Mouse (Mus musculus) forebrain, embryonic 10.5 days (tissue): ENCODE data around the gene Rap1gap. TPM values are rescaled to one million over a fixed set of nuclear protein-coding genes. Genes with fewer than 3 reads are reported as not detected.

Source experiments
- DNase-seq: peaks from one replicate; pipeline ENCODE4 v3.0.0-alpha.2; 2017; ENCODE audit warnings: low spot score; ENCODE audit errors: extremely low spot score
- H3K27ac ChIP-seq: fragments of 300-500 bp; sonication (generic); 2 replicates; pipeline ENCODE4 v1.5.1; 2016; ENCODE audit warnings: mild to moderate bottlenecking
- H3K27me3 ChIP-seq: fragments of 300-500 bp; sonication (generic); 2 replicates; pipeline ENCODE4 v1.6.1; 2016; ENCODE audit warnings: mild to moderate bottlenecking; ENCODE audit not compliant: poor library complexity, severe bottlenecking
- H3K36me3 ChIP-seq: fragments of 300-500 bp; sonication (generic); replicated peaks from 2 replicates; pipeline ENCODE4 v1.6.1; 2016; ENCODE audit warnings: mild to moderate bottlenecking, moderate library complexity
- H3K4me1 ChIP-seq: fragments of 300-500 bp; sonication (generic); 2 replicates; pipeline ENCODE4 v1.6.1; 2016
- H3K4me3 ChIP-seq: fragments of 300-500 bp; sonication (generic); 2 replicates; pipeline ENCODE4 v1.5.1; 2016; ENCODE audit warnings: mild to moderate bottlenecking, moderate library complexity
- H3K9me3 ChIP-seq: fragments of 300-500 bp; sonication (generic); 2 replicates; pipeline ENCODE4 v1.6.1; 2016; ENCODE audit warnings: mild to moderate bottlenecking, moderate library complexity
- WGBS: fragments of 180-500 bp; shearing (Covaris S2); methylation state at CpG from one replicate; pipeline ENCODE4 v1.1.7; 2016; 5-methylcytosine and 5-hydroxymethylcytosine counted together
- polyA plus RNA-seq: library from polyadenylated mRNA; unstranded; fragments of >200 nt; fragmentation: Nextera tagmentation; extraction: Ambion mirVana; gene quantifications from 2 replicates; pipeline ENCODE4 v1.2.1, GENCODE M21; 2016

Gene Rap1gap
- polyA plus RNA-seq, 1 experiment from 2014 or later, result 4.0 TPM

- no peaks in the 10 kb centered on the region for H3K36me3 ChIP-seq
- no peak overlapping the region for H3K27ac ChIP-seq
- peaks cover 5% of the 10 kb centered on the region; the same call in 1 of the 2 replicates for H3K27me3 ChIP-seq
- 72% methylated on average over 6 of the region's 6 CpGs for WGBS
- no peak overlapping the region for H3K4me3 ChIP-seq
- DNase-seq, result no peak
- H3K4me1 ChIP-seq, result peaks cover 47% of the 10 kb centered on the region
- no peaks in the 10 kb centered on the region for H3K9me3 ChIP-seq
Observed at GRCm38 (mm10) chr4:137700960-137701359, 36.4 kb downstream of the Rap1gap start.

- WGBS, result 88% methylated on average over 5 of the region's 5 CpGs
- Histone ChIP-seq H3K36me3 (no peaks in the 10 kb centered on the region), H3K4me1 (peaks cover 55% of the 10 kb centered on the region), H3K4me3 (no peak overlapping the region), H3K9me3 (no peaks in the 10 kb centered on the region), H3K27me3 (peaks cover 24% of the 10 kb centered on the region), H3K27ac (no peak overlapping the region)
- no peak for DNase-seq
Observed at GRCm38 (mm10) chr4:137703077-137703476, 38.6 kb downstream of the Rap1gap start.

- 53% methylated on average over 2 of the region's 2 CpGs for WGBS
- Histone ChIP-seq H3K27ac (no peak overlapping the region), H3K27me3 (peaks cover 38% of the 10 kb centered on the region), H3K4me3 (no peak overlapping the region), H3K4me1 (peaks cover 44% of the 10 kb centered on the region), H3K36me3 (no peaks in the 10 kb centered on the region), H3K9me3 (no peaks in the 10 kb centered on the region)
- no peak for DNase-seq
Observed at GRCm38 (mm10) chr4:137704561-137704960, 40.0 kb downstream of the Rap1gap start.

- no peak overlapping the region for H3K4me3 ChIP-seq
- peaks cover 47% of the 10 kb centered on the region for H3K27me3 ChIP-seq
- DNase-seq, result no peak
- peak overlapping the region; percentile 52; the same call in 1 of the 2 replicates for H3K27ac ChIP-seq
- no peaks in the 10 kb centered on the region for H3K9me3 ChIP-seq
- 78% methylated on average over 5 of the region's 5 CpGs for WGBS
- peaks cover 39% of the 10 kb centered on the region for H3K4me1 ChIP-seq
- no peaks in the 10 kb centered on the region for H3K36me3 ChIP-seq
Observed at GRCm38 (mm10) chr4:137705379-137705778, 40.9 kb downstream of the Rap1gap start.

- Histone ChIP-seq H3K36me3 (no peaks in the 10 kb centered on the region), H3K4me3 (no peak overlapping the region), H3K27me3 (peaks cover 51% of the 10 kb centered on the region), H3K27ac (peak overlapping the region; percentile 85), H3K4me1 (peaks cover 30% of the 10 kb centered on the region), H3K9me3 (no peaks in the 10 kb centered on the region)
- WGBS, result 83% methylated on average over 7 of the region's 7 CpGs
- DNase-seq, result no peak
Observed at GRCm38 (mm10) chr4:137706510-137706909, 42.0 kb downstream of the Rap1gap start.

- peaks cover 27% of the 10 kb centered on the region for H3K4me1 ChIP-seq
- H3K27me3 ChIP-seq, result peaks cover 51% of the 10 kb centered on the region
- H3K4me3 ChIP-seq, result peak overlapping the region; percentile 73
- H3K9me3 ChIP-seq, result no peaks in the 10 kb centered on the region
- peak; percentile 88 for DNase-seq
- WGBS, result 4% methylated on average over 52 of the region's 52 CpGs
- H3K27ac ChIP-seq, result peak overlapping the region; percentile 85
- no peaks in the 10 kb centered on the region for H3K36me3 ChIP-seq
Observed at GRCm38 (mm10) chr4:137707216-137707990, 42.9 kb downstream of the Rap1gap start.

- DNase-seq, result no peak
- WGBS, result 90% methylated on average over 13 of the region's 13 CpGs
- Histone ChIP-seq H3K27ac (no peak overlapping the region), H3K36me3 (no peaks in the 10 kb centered on the region), H3K4me3 (no peak overlapping the region), H3K27me3 (peaks cover 51% of the 10 kb centered on the region), H3K4me1 (peaks cover 18% of the 10 kb centered on the region), H3K9me3 (no peaks in the 10 kb centered on the region)
Observed at GRCm38 (mm10) chr4:137712963-137713362, 48.4 kb downstream of the Rap1gap start.

- WGBS, result 52% methylated on average over 8 of the region's 8 CpGs
- Histone ChIP-seq H3K27ac (no peak overlapping the region), H3K4me1 (peaks cover 28% of the 10 kb centered on the region), H3K27me3 (peaks cover 51% of the 10 kb centered on the region), H3K4me3 (no peak overlapping the region), H3K9me3 (no peaks in the 10 kb centered on the region), H3K36me3 (no peaks in the 10 kb centered on the region)
- DNase-seq, result no peak
Observed at GRCm38 (mm10) chr4:137714020-137714624, 49.6 kb downstream of the Rap1gap start.

GRCm38 (mm10) chr4:137717005-137717404 lies 52.5 kb downstream of the Rap1gap start:
- peaks cover 64% of the 10 kb centered on the region for H3K27me3 ChIP-seq

GRCm38 (mm10) chr4:137717671-137718070 lies 53.1 kb downstream of the Rap1gap start:
- WGBS, result 76% methylated on average over 15 of the region's 15 CpGs
- Histone ChIP-seq H3K27ac (no peak overlapping the region; the same call in 1 of the 2 replicates), H3K27me3 (peaks cover 69% of the 10 kb centered on the region), H3K4me1 (peaks cover 45% of the 10 kb centered on the region), H3K4me3 (no peak overlapping the region), H3K36me3 (no peaks in the 10 kb centered on the region), H3K9me3 (no peaks in the 10 kb centered on the region)
- no peak for DNase-seq

More at GRCm38 (mm10) chr4:137717005-137717404, 52.5 kb downstream of the Rap1gap start:
- WGBS, result 59% methylated on average over 7 of the region's 7 CpGs
- no peak overlapping the region for H3K27ac ChIP-seq
- no peak overlapping the region for H3K4me3 ChIP-seq
- no peaks in the 10 kb centered on the region for H3K36me3 ChIP-seq
- no peak for DNase-seq
- H3K9me3 ChIP-seq, result no peaks in the 10 kb centered on the region
- H3K4me1 ChIP-seq, result peaks cover 41% of the 10 kb centered on the region

- no peaks in the 10 kb centered on the region for H3K36me3 ChIP-seq
- H3K27ac ChIP-seq, result peak overlapping the region; percentile 79
- no peaks in the 10 kb centered on the region for H3K9me3 ChIP-seq
- no peak for DNase-seq
- 0 out of 2 replicates have a peak overlapping the region, but pooled peaks have one; percentile 6 for H3K4me3 ChIP-seq
- peaks cover 58% of the 10 kb centered on the region for H3K4me1 ChIP-seq
- H3K27me3 ChIP-seq, result peaks cover 88% of the 10 kb centered on the region
- WGBS, result 42% methylated on average over 15 of the region's 15 CpGs
Observed at GRCm38 (mm10) chr4:137719378-137720077, 55.0 kb downstream of the Rap1gap start.

GRCm38 (mm10) chr4:137721563-137721962 lies 57.0 kb downstream of the Rap1gap start:
- H3K27ac ChIP-seq, result no peak overlapping the region
- 92% methylated on average over 15 of the region's 15 CpGs for WGBS
- H3K36me3 ChIP-seq, result no peaks in the 10 kb centered on the region
- DNase-seq, result no peak
- peaks cover 71% of the 10 kb centered on the region for H3K4me1 ChIP-seq
- H3K27me3 ChIP-seq, result peaks cover 89% of the 10 kb centered on the region
- H3K4me3 ChIP-seq, result no peak overlapping the region
- H3K9me3 ChIP-seq, result no peaks in the 10 kb centered on the region
